Mouse (Mus musculus) neural tube, embryonic 13.5 days (tissue): ENCODE data around the gene Snapc4. TPM values are rescaled to one million over a fixed set of nuclear protein-coding genes. Genes with fewer than 3 reads are reported as not detected.
"Not testable (repeated sequence)": the region's sequence is repeated elsewhere in the genome, so short reads cannot be mapped to it uniquely, and the experiment has no call there.

Experiments
- ATAC-seq: fragments of 200-750 bp; cut with Nextera tagmentation; 2 replicates; pipeline ENCODE4 v1.8.0; 2017; ENCODE audit warnings: low read depth, mild to moderate bottlenecking, moderate TSS enrichment, moderate library complexity
- H3K27ac ChIP-seq: fragments of 300-500 bp; sonication (generic); replicated peaks from 2 replicates; pipeline ENCODE4 v1.5.1; 2015; ENCODE audit warnings: moderate library complexity, mild to moderate bottlenecking, inconsistent platforms
- H3K27me3 ChIP-seq: fragments of 300-500 bp; sonication (generic); 2 replicates; pipeline ENCODE4 v1.6.1; 2015; ENCODE audit warnings: mild to moderate bottlenecking, inconsistent platforms
- H3K36me3 ChIP-seq: fragments of 300-500 bp; sonication (generic); 2 replicates; pipeline ENCODE4 v1.6.1; 2015; ENCODE audit warnings: mild to moderate bottlenecking, inconsistent platforms
- H3K4me1 ChIP-seq: fragments of 300-500 bp; sonication (generic); replicated peaks from 2 replicates; pipeline ENCODE4 v1.6.1; 2015; ENCODE audit warnings: inconsistent platforms
- H3K4me2 ChIP-seq: fragments of 300-500 bp; sonication (generic); 2 replicates; pipeline ENCODE4 v1.6.1; 2015; ENCODE audit warnings: inconsistent platforms, mild to moderate bottlenecking, moderate library complexity
- H3K4me3 ChIP-seq: fragments of 300-500 bp; sonication (generic); 2 replicates; pipeline ENCODE4 v1.5.1; 2015; ENCODE audit warnings: mild to moderate bottlenecking, inconsistent platforms
- H3K9ac ChIP-seq: fragments of 300-500 bp; sonication (generic); 2 replicates; pipeline ENCODE4 v1.6.1; 2015; ENCODE audit warnings: moderate library complexity, mild to moderate bottlenecking, inconsistent platforms
- H3K9me3 ChIP-seq: fragments of 300-500 bp; sonication (generic); 2 replicates; pipeline ENCODE4 v1.6.1; 2016; ENCODE audit warnings: inconsistent platforms
- WGBS: fragments of 180-500 bp; shearing (Covaris S2); methylation state at CpG from one replicate; pipeline ENCODE4 v1.1.7; 2015; 5-methylcytosine and 5-hydroxymethylcytosine counted together
- polyA plus RNA-seq: library from polyadenylated mRNA; unstranded; fragments of >200 nt; fragmentation: Nextera tagmentation; extraction: Ambion mirVana; gene quantifications from 2 replicates; pipeline ENCODE4 v1.2.1, GENCODE M21; 2015

Gene Snapc4
- polyA plus RNA-seq, 1 experiment from 2014 or later = 25.4 TPM

- no peak for ATAC-seq
- no peak overlapping the region for H3K9ac ChIP-seq
- peaks cover 33% of the 10 kb centered on the region for H3K4me1 ChIP-seq
- peaks cover 57% of the 10 kb centered on the region for H3K36me3 ChIP-seq
- WGBS = 89% methylated on average over 1 of the region's 1 CpGs
- no peak overlapping the region for H3K4me2 ChIP-seq
- no peaks in the 10 kb centered on the region for H3K9me3 ChIP-seq
- no peaks in the 10 kb centered on the region for H3K27me3 ChIP-seq
- H3K27ac ChIP-seq = no peak overlapping the region
- H3K4me3 ChIP-seq = no peak overlapping the region
These were observed 21.8 kb upstream of the Snapc4 start for GRCm38 (mm10) chr2:26402265-26402664.

GRCm38 (mm10) chr2:26401023-26401422, 20.6 kb upstream of the Snapc4 start:
- no peak overlapping the region for H3K27ac ChIP-seq
- no peak overlapping the region for H3K4me2 ChIP-seq
- no peaks in the 10 kb centered on the region for H3K9me3 ChIP-seq
- no peaks in the 10 kb centered on the region for H3K27me3 ChIP-seq
- H3K36me3 ChIP-seq = peaks cover 68% of the 10 kb centered on the region
- peaks cover 21% of the 10 kb centered on the region for H3K4me1 ChIP-seq
- WGBS = 92% methylated on average over 4 of the region's 4 CpGs
- no peak for ATAC-seq
- H3K4me3 ChIP-seq = no peak overlapping the region
- H3K9ac ChIP-seq = no peak overlapping the region

GRCm38 (mm10) chr2:26400296-26400695, 19.8 kb upstream of the Snapc4 start:
- WGBS = 92% methylated on average over 5 of the region's 5 CpGs
- no peaks in the 10 kb centered on the region for H3K27me3 ChIP-seq
- H3K4me3 ChIP-seq = no peak overlapping the region
- no peak overlapping the region for H3K4me2 ChIP-seq
- ATAC-seq = no peak
- H3K9ac ChIP-seq = no peak overlapping the region
- peaks cover 72% of the 10 kb centered on the region for H3K36me3 ChIP-seq
- H3K27ac ChIP-seq = no peak overlapping the region
- H3K9me3 ChIP-seq = no peaks in the 10 kb centered on the region
- peaks cover 14% of the 10 kb centered on the region for H3K4me1 ChIP-seq

DNA sequence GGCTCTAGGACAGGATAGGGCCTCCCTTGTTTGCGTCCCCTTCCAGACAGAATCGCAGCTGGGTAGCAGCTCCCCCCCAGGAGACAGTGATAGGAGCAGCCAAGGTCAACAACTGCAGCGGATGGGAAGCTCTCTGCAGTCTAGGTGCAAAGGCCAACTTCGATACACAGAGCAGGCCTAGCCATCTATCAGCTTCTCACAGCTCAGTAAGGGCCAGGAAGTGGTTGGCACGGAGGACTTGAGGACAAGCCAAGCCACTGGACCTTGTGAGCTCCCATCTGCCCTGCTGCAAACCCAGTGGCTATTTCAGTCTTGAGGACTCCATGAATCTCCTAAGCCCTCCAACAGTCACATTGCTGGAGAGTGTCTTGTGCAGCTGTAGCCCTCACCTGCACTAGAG, 19.2 kb upstream of the Snapc4 start:
- peaks cover 7% of the 10 kb centered on the region for H3K4me1 ChIP-seq
- no peak overlapping the region for H3K27ac ChIP-seq
- no peak for ATAC-seq
- no peak overlapping the region for H3K4me2 ChIP-seq
- no peaks in the 10 kb centered on the region for H3K9me3 ChIP-seq
- H3K4me3 ChIP-seq = no peak overlapping the region
- 90% methylated on average over 5 of the region's 5 CpGs for WGBS
- H3K36me3 ChIP-seq = peaks cover 79% of the 10 kb centered on the region
- H3K9ac ChIP-seq = no peak overlapping the region
- no peaks in the 10 kb centered on the region for H3K27me3 ChIP-seq

- H3K9me3 ChIP-seq = no peaks in the 10 kb centered on the region
- H3K4me1 ChIP-seq = peaks cover 6% of the 10 kb centered on the region; the same call in 1 of the 2 replicates
- H3K27me3 ChIP-seq = no peaks in the 10 kb centered on the region
- no peak for ATAC-seq
- H3K4me3 ChIP-seq = no peak overlapping the region
- no peak overlapping the region for H3K27ac ChIP-seq
- peaks cover 86% of the 10 kb centered on the region for H3K36me3 ChIP-seq
- 94% methylated on average over 8 of the region's 8 CpGs for WGBS
- no peak overlapping the region for H3K9ac ChIP-seq
- H3K4me2 ChIP-seq = no peak overlapping the region
These were observed 18.5 kb upstream of the Snapc4 start for GRCm38 (mm10) chr2:26398978-26399377.

DNA sequence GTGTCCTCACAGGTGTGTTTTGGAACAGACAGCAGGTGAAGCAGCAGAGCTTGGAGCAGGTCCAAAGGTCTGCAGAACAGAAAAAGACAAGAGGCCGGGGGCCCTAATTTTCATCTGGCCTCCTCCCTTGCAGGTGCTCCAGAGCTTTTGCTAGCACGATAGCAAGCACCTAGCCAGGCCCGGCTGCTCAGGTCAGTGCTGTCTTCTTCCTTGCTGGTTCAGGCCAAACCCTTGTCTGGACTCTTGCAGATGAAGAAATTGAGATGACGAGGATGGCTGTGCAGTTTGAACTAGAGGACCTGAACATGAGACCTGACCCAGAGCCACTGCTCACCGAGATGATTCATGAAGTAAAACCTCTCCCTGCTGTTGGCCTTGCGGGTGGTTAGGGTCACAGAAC, 11.2 kb upstream of the Snapc4 start:
- Histone ChIP-seq H3K9me3 (no peaks in the 10 kb centered on the region), H3K27me3 (no peaks in the 10 kb centered on the region), H3K4me3 (no peak overlapping the region), H3K4me1 (peaks cover 26% of the 10 kb centered on the region), H3K36me3 (peaks cover 76% of the 10 kb centered on the region), H3K4me2 (no peak overlapping the region), H3K9ac (no peak overlapping the region), H3K27ac (no peak overlapping the region)
- 89% methylated on average over 6 of the region's 6 CpGs for WGBS
- ATAC-seq = no peak

DNA sequence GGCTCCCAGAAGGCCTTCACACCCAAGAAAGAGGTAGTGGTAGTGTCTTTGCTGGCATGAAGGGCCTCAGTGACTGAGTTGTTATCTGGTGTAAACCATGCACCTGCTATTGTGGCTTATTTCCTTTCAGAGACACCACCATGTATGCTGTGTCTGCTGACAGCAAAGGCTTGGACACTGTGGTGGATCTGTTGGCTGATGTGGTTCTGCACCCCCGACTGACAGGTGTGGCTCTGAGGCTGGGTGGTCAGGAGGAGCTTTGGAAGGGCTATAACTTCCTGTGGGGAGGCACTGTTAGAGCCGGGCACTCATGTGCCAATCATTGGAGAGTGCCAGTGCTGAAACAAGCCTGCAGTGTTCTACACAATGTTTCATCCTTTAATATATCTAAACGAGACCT, 10.5 kb upstream of the Snapc4 start:
- H3K4me3 ChIP-seq = no peak overlapping the region
- H3K36me3 ChIP-seq = peaks cover 76% of the 10 kb centered on the region
- H3K27me3 ChIP-seq = no peaks in the 10 kb centered on the region
- no peak overlapping the region; the same call in 1 of the 2 replicates for H3K4me2 ChIP-seq
- ATAC-seq = no peak
- H3K4me1 ChIP-seq = peaks cover 26% of the 10 kb centered on the region
- 0 out of 2 replicates have a peak overlapping the region, but pooled peaks have one; percentile 12 for H3K9ac ChIP-seq
- WGBS = 92% methylated on average over 3 of the region's 3 CpGs
- no peaks in the 10 kb centered on the region for H3K9me3 ChIP-seq
- H3K27ac ChIP-seq = no peak overlapping the region

- no peaks in the 10 kb centered on the region for H3K9me3 ChIP-seq
- ATAC-seq = peak; percentile 94
- H3K4me2 ChIP-seq = peak within 1 kb of the TSS; percentile 99
- H3K4me3 ChIP-seq = peak within 1 kb of the TSS; percentile 91
- peaks cover 76% of the 10 kb centered on the region for H3K36me3 ChIP-seq
- H3K27me3 ChIP-seq = no peaks in the 10 kb centered on the region
- H3K27ac ChIP-seq = peak within 1 kb of the TSS; percentile 75
- H3K4me1 ChIP-seq = peaks cover 26% of the 10 kb centered on the region
- peak within 1 kb of the TSS; percentile 93 for H3K9ac ChIP-seq
- under 1% methylated on average over 56 of the region's 60 CpGs for WGBS
These were observed 8.8 kb upstream of the Snapc4 start, which contains the start of the genes Entr1 and Pmpca for GRCm38 (mm10) chr2:26389154-26389690. Gene Entr1 (minus strand): TSS chr2:26389316. Gene Pmpca (plus strand): TSS chr2:26389339.

DNA sequence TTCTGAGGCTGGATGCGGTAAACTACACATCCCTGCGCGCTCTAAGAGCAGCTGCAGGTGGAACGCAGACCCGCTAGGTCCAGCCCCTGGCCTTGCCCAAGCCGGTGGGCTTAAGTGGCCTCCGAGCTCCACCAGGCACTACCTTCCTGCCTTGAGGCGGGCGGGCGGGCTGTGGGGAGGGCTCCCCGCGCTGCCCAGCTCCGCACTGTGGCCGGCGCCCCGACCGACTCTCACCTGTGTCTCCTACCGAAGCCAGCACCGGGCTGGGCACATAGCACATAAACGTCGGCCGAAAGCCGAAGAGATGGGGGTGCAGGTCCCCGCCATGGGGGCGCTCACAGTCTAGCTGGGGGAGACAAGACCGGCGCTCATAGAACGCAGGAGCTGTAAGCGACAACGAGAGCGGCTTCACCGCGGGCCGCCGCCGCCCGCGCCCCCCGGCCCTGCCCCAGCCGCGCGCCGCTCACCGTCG, 8.3 kb upstream of the Snapc4 start:
- H3K27me3 ChIP-seq = no peaks in the 10 kb centered on the region
- H3K4me1 ChIP-seq = peaks cover 26% of the 10 kb centered on the region
- peak; percentile 60 for ATAC-seq
- H3K4me3 ChIP-seq = peak overlapping the region; percentile 91
- peak overlapping the region; percentile 93 for H3K9ac ChIP-seq
- WGBS = 1% methylated on average over 45 of the region's 45 CpGs
- H3K9me3 ChIP-seq = no peaks in the 10 kb centered on the region
- H3K27ac ChIP-seq = peak overlapping the region; percentile 75
- peak overlapping the region; percentile 99 for H3K4me2 ChIP-seq
- peaks cover 76% of the 10 kb centered on the region for H3K36me3 ChIP-seq

GRCm38 (mm10) chr2:26387713-26388112, 7.3 kb upstream of the Snapc4 start:
- 90% methylated on average over 3 of the region's 3 CpGs for WGBS
- peak overlapping the region; percentile 91 for H3K4me3 ChIP-seq
- H3K27me3 ChIP-seq = no peaks in the 10 kb centered on the region
- H3K4me2 ChIP-seq = peak overlapping the region; percentile 99
- ATAC-seq = no peak
- H3K9me3 ChIP-seq = no peaks in the 10 kb centered on the region
- peak overlapping the region; percentile 93 for H3K9ac ChIP-seq
- H3K36me3 ChIP-seq = peaks cover 76% of the 10 kb centered on the region
- H3K4me1 ChIP-seq = peaks cover 26% of the 10 kb centered on the region
- no peak overlapping the region for H3K27ac ChIP-seq

- H3K27me3 ChIP-seq, H3K9me3 ChIP-seq: not testable (repeated sequence)
- peak overlapping the region; percentile 92 for H3K4me2 ChIP-seq
- 34% methylated on average over 6 of the region's 6 CpGs for WGBS
- peak overlapping the region; percentile 81 for H3K9ac ChIP-seq
- H3K27ac ChIP-seq = peak overlapping the region; percentile 18; the same call in 1 of the 2 replicates
- H3K4me3 ChIP-seq = peak overlapping the region; percentile 83
- 0 out of 2 replicates have a peak, but pooled peaks have one; percentile 37 for ATAC-seq
- peaks cover 73% of the 10 kb centered on the region for H3K36me3 ChIP-seq
- H3K4me1 ChIP-seq = peaks cover 24% of the 10 kb centered on the region
These were observed 418 bp upstream of the Snapc4 start for GRCm38 (mm10) chr2:26380871-26381270.

DNA sequence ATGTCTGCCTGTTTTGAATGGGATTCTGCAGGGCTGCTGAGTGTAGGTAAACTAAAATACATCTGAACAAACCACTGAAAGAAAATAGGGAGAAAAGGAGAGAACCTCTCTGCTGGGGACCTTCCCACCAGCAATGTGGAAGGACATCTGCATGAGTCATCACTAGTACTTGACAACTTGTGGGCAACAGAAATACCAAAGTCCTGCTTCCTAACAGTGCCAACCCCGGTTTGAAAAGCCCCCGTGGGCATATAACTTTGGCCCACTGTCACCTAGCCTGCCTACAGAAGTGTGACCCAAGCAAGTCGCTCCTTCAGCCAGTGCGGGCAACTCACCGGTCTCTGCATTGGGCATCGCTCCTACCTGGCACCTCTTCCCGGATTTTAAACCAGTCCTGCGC, 8.1 kb downstream of the Snapc4 start:
- no peak overlapping the region for H3K27ac ChIP-seq
- no peak overlapping the region for H3K4me2 ChIP-seq
- no peaks in the 10 kb centered on the region for H3K27me3 ChIP-seq
- no peak for ATAC-seq
- no peaks in the 10 kb centered on the region for H3K4me1 ChIP-seq
- H3K36me3 ChIP-seq = peaks cover 100% of the 10 kb centered on the region
- no peak overlapping the region for H3K9ac ChIP-seq
- WGBS = 97% methylated on average over 8 of the region's 8 CpGs
- H3K9me3 ChIP-seq = no peaks in the 10 kb centered on the region
- H3K4me3 ChIP-seq = no peak overlapping the region

DNA sequence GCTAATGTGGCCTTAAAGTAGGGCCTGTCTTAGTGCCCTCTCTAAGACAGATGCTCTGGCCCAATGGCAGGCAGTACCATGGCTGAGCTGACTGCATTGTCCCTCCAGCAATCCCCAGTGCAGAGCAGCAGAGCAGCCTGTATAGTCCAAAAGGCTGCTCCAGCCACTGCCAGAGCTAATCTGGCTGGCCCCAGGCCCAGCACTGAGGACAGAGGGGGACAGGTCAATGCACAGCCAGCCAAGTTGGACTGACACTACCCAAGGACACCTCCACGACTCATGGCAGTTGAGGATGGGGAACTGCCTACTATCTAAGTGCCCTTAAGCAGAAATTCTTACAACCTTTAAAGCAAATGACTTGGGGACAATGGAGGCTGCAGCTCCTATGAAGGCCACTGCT, 11.9 kb downstream of the Snapc4 start:
- ATAC-seq = no peak
- Histone ChIP-seq H3K4me3 (no peak overlapping the region), H3K9ac (no peak overlapping the region), H3K4me1 (no peaks in the 10 kb centered on the region), H3K27ac (no peak overlapping the region), H3K27me3 (no peaks in the 10 kb centered on the region), H3K9me3 (no peaks in the 10 kb centered on the region), H3K4me2 (no peak overlapping the region), H3K36me3 (peaks cover 100% of the 10 kb centered on the region)
- 90% methylated on average over 1 of the region's 1 CpGs for WGBS
